Comparison of ENCODE assay signal across 22 mouse cellular contexts in the genomic region with DNA sequence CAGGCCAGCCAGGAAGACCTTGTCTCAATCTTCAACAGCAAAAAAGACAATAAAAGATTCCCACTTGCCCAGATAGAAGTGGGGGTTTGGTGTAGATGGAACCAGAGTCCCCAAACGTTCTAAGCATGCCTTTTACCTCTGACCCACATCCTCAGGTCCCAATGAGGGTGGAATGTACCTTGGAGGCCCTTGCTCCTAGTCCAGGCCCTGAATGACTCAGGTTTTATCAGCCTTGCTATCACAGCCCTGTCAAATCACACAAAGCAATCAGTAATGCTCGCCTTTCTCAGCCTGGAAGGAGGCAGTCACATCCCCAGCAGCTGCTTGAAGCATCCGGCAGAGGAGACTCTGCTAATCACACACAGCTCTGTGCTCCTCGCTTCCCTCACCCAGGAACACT.
"Had no signal": no experiment of that assay in that cellular context is flagged by ENCODE, and none has a peak within 500 bp of the region (broad histone marks: within the 10 kb centered on the region; RNA-seq: fewer than 3 reads in every experiment).

No protein-coding gene starts in this region.

- H3K4me2 ChIP-seq: liver, embryonic 11.5 days; lung, embryonic 14.5 days; midbrain, embryonic 12.5 days; neural tube, embryonic 13.5 days; neural tube, embryonic 15.5 days had no signal

- H3K9ac ChIP-seq: liver, embryonic 14.5 days; lung, embryonic 14.5 days; midbrain, embryonic 12.5 days; neural tube, embryonic 13.5 days; neural tube, embryonic 15.5 days had no signal

- H3K27ac ChIP-seq: liver, embryonic 14.5 days; midbrain, embryonic 10.5 days; midbrain, embryonic 12.5 days; neural tube, embryonic 13.5 days; neural tube, embryonic 15.5 days had no signal

- H3K4me3 ChIP-seq: midbrain, embryonic 10.5 days; midbrain, embryonic 12.5 days; myocyte; neural tube, embryonic 13.5 days; neural tube, embryonic 15.5 days had no signal

- H3K4me1 ChIP-seq: midbrain, embryonic 10.5 days; midbrain, embryonic 12.5 days; neural tube, embryonic 13.5 days; neural tube, embryonic 15.5 days had no signal

- DNase-seq: liver; lung, adult 18-20 months; lung, embryonic 14.5 days; lung, postnatal 10 days; lung, postnatal 4 days; midbrain, embryonic 14.5 days; retina, postnatal 1 day; right cerebral cortex, adult 18-20 months; right cerebral cortex, postnatal 25 days; right cerebral cortex, postnatal 4 days; spleen, adult 18-20 months; thymus, adult 18-20 months; thymus, postnatal 14 days; thymus, postnatal 36 days had no signal

- H3K27me3 ChIP-seq: midbrain, embryonic 12.5 days; neural tube, embryonic 13.5 days; neural tube, embryonic 15.5 days had no signal

- ATAC-seq: midbrain, embryonic 16.5 days had no signal

- H3K9me3 ChIP-seq: neural tube, embryonic 13.5 days; neural tube, embryonic 15.5 days had no signal
